Mouse (Mus musculus) liver, adult 2 months (tissue): Measurements from ENCODE around the gene Styx.

Experiments used
- CTCF ChIP-seq: fragments of 200-500 bp; IDR thresholded peaks from 2 replicates; pipeline ENCODE4 v1.5.1; 2011; ENCODE audit warnings: low read depth, low read length, control low read depth
- POLR2A ChIP-seq: fragments of 200-500 bp; IDR thresholded peaks from 2 replicates; pipeline ENCODE4 v1.6.1; 2011; ENCODE audit warnings: low read length, control low read depth; ENCODE audit not compliant: insufficient read depth; ENCODE audit errors: extremely low read depth

DNA sequence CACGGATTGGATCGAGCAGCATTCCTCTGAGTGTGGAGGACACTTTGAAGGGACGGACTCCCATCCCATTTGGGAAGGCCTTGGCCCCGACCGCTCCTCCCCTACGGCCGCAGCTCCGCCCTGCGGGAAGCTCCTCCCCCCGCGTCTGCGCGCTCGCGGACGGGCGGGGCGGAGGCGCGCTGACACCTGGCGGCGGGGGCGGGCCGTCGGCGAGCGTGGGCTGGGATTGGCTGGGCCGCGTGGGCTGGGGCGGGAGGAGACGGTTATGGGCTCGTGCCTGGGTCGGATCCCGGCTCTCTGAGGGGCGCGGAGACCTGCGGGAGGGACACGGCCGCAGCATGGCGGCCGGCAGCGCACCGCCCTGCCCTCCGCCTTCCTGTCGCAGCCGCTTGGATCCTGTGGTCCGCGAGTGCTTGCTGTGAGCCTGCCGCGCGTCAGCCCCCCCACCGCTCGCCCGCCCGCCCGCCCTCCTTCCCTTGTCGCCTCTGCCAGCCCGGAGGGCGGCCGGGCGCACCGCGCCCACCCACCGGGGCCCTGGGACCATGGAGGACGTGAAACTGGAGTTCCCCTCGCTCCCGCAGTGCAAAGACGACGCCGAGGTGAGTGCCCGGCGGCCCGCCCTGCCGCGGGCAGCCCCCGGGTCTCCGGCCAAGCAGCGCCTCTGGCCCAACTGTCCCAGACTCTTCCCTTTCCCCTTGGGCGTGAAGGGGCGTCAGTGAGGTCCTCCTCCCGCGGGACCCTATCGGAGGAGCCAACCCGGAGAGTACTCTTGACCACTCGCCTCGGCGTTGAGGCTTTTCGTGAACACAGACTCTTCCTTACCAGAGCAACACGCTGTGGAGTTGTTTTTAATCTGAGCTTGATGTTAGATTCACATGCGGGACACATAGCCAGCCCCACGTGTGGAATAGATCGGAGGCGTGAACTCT is at the start of gene Styx:
- TF ChIP-seq CTCF (no peak), POLR2A (peak; percentile 50)
